Mouse (Mus musculus): ENCODE results near the gene Dpp7.

GRCm38 (mm10) chr2:25355419-25356066 is 616 bp downstream of the Dpp7 start:
- TF ChIP-seq POLR2A (IDR thresholded peaks at IDR 0.05; ENCODE audit: insufficient read depth, low read depth, low read length) (no peak), CTCF (IDR thresholded peaks at IDR 0.05) (no peak), EP300 (IDR thresholded peaks at IDR 0.05; ENCODE audit: insufficient read depth, low read depth, low read length) (no peak)
